In genomic region chr11:99609126-99609525, GRCm38 (mm10) we compare ENCODE assay signal across 20 mouse cellular contexts. TPM values are rescaled to one million over a fixed set of nuclear protein-coding genes. Genes with fewer than 3 reads are reported as not detected.
DNase-seq lines count a peak whose midpoint lies in the region; ATAC-seq and TF ChIP-seq lines count a peak whose summit lies in the region.
"Had no signal": no experiment of that assay in that cellular context is flagged by ENCODE, and none has a peak within 500 bp of the region (broad histone marks: within the 10 kb centered on the region; RNA-seq: fewer than 3 reads in every experiment).

No protein-coding gene starts in this region.

- no peak overlapping the region for H3K27ac ChIP-seq in midbrain, postnatal 0 days (ENCODE audit: low read depth, low read length)
- no peak overlapping the region for H3K27ac ChIP-seq in midbrain, embryonic 13.5 days
- no peak overlapping the region for H3K27ac ChIP-seq in forebrain, embryonic 14.5 days (ENCODE audit: low read depth, low read length)
- H3K27ac ChIP-seq: heart, adult 2 months; midbrain, embryonic 12.5 days; neural tube, embryonic 12.5 days had no signal

- H3K9ac ChIP-seq in midbrain, postnatal 0 days (replicated peaks; ENCODE audit: low read length, poor library complexity, severe bottlenecking), result no peak overlapping the region
- no peak overlapping the region for H3K9ac ChIP-seq in midbrain, embryonic 13.5 days (replicated peaks)
- no peak overlapping the region for H3K9ac ChIP-seq in forebrain, embryonic 14.5 days (ENCODE audit: low read length)
- H3K9ac ChIP-seq: midbrain, embryonic 12.5 days; neural tube, embryonic 12.5 days had no signal

- no peaks in the 10 kb centered on the region for H3K9me3 ChIP-seq in midbrain, postnatal 0 days (ENCODE audit: low read length)
- H3K9me3 ChIP-seq in midbrain, embryonic 13.5 days, result no peaks in the 10 kb centered on the region
- H3K9me3 ChIP-seq in forebrain, embryonic 14.5 days (replicated peaks; ENCODE audit: control insufficient read depth, low read length), result no peaks in the 10 kb centered on the region
- H3K9me3 ChIP-seq: midbrain, embryonic 12.5 days; neural tube, embryonic 12.5 days had no signal

- TF ChIP-seq CTCF in midbrain, postnatal 0 days (IDR thresholded peaks at IDR 0.05), result no peak
- TF ChIP-seq CTCF in lung, adult 2 months (IDR thresholded peaks at IDR 0.05; ENCODE audit: insufficient read depth, low read length), result no peak

- H3K4me2 ChIP-seq in midbrain, postnatal 0 days (ENCODE audit: low read depth, low read length, poor library complexity, severe bottlenecking), result no peak overlapping the region
- no peak overlapping the region for H3K4me2 ChIP-seq in midbrain, embryonic 13.5 days (replicated peaks)
- no peak overlapping the region for H3K4me2 ChIP-seq in forebrain, embryonic 14.5 days (ENCODE audit: low read length)
- H3K4me2 ChIP-seq: midbrain, embryonic 12.5 days; neural tube, embryonic 12.5 days had no signal

- ATAC-seq in midbrain, postnatal 0 days (ENCODE audit: low FRiP score), result no peak
- no peak for ATAC-seq in midbrain, embryonic 13.5 days
- ATAC-seq in forebrain, embryonic 14.5 days, result no peak
- ATAC-seq: intestine, postnatal 0 days had no signal

- H3K27me3 ChIP-seq in midbrain, postnatal 0 days (ENCODE audit: insufficient read depth, low read length), result no peaks in the 10 kb centered on the region
- no peaks in the 10 kb centered on the region for H3K27me3 ChIP-seq in midbrain, embryonic 13.5 days
- no peaks in the 10 kb centered on the region for H3K27me3 ChIP-seq in forebrain, embryonic 14.5 days (replicated peaks; ENCODE audit: control insufficient read depth, insufficient read depth, low read length)
- H3K27me3 ChIP-seq: midbrain, embryonic 12.5 days; neural tube, embryonic 12.5 days had no signal

- no peak for TF ChIP-seq POLR2A in lung, adult 2 months (IDR thresholded peaks at IDR 0.05; ENCODE audit: borderline replicate concordance, extremely low read depth, low read depth, low read length)

- no peak overlapping the region for H3K4me3 ChIP-seq in midbrain, postnatal 0 days (ENCODE audit: low read depth, low read length)
- H3K4me3 ChIP-seq in midbrain, embryonic 13.5 days (replicated peaks), result no peak overlapping the region
- no peak overlapping the region for H3K4me3 ChIP-seq in forebrain, embryonic 14.5 days (ENCODE audit: low read depth, low read length)
- H3K4me3 ChIP-seq in lung, adult 2 months (replicated peaks; ENCODE audit: extremely low read depth, low read depth, low read length), result no peak overlapping the region
- H3K4me3 ChIP-seq: erythroblast, embryonic 14.5 days; heart, adult 2 months; midbrain, embryonic 12.5 days; neural tube, embryonic 12.5 days had no signal

- H3K36me3 ChIP-seq in midbrain, postnatal 0 days (ENCODE audit: insufficient read depth, low read length), result no peaks in the 10 kb centered on the region
- no peaks in the 10 kb centered on the region for H3K36me3 ChIP-seq in midbrain, embryonic 13.5 days
- H3K36me3 ChIP-seq in forebrain, embryonic 14.5 days (ENCODE audit: control insufficient read depth, insufficient read depth, low read length), result no peaks in the 10 kb centered on the region
- H3K36me3 ChIP-seq: midbrain, embryonic 12.5 days; neural tube, embryonic 12.5 days had no signal

- 78% methylated on average over 1 of the region's 1 CpGs for WGBS in midbrain, postnatal 0 days
- 65% methylated on average over 1 of the region's 1 CpGs for WGBS in midbrain, embryonic 13.5 days
- 65% methylated on average over 1 of the region's 1 CpGs for WGBS in forebrain, embryonic 14.5 days
- WGBS in lung, adult 2 months, result 77% methylated on average over 1 of the region's 1 CpGs

- no peaks in the 10 kb centered on the region for H3K4me1 ChIP-seq in midbrain, postnatal 0 days (ENCODE audit: insufficient read depth, low read length)
- no peaks in the 10 kb centered on the region for H3K4me1 ChIP-seq in midbrain, embryonic 13.5 days (replicated peaks)
- no peaks in the 10 kb centered on the region for H3K4me1 ChIP-seq in forebrain, embryonic 14.5 days (ENCODE audit: control insufficient read depth, insufficient read depth, low read length)
- H3K4me1 ChIP-seq in lung, adult 2 months (ENCODE audit: control insufficient read depth, insufficient read depth, low read length), result no peaks in the 10 kb centered on the region
- H3K4me1 ChIP-seq: midbrain, embryonic 12.5 days; neural tube, embryonic 12.5 days had no signal

- peak; percentile 5 for DNase-seq in midbrain, postnatal 0 days (ENCODE audit: low spot score)
- peak; percentile 4 to 25 for DNase-seq in cerebellum, postnatal 14 days
- peak; percentile 52 for DNase-seq in layer of hippocampus, adult 9-11 months
- peak; percentile 20 for DNase-seq in right cerebral cortex, postnatal 25 days
- no peak for DNase-seq in embryo, embryonic 11 days
- no peak for DNase-seq in forebrain, embryonic 14.5 days (ENCODE audit: low spot score)
- no peak for DNase-seq in lung, adult 2 months
- DNase-seq: heart, adult 2 months; heart, postnatal 14 days; kidney, postnatal 4 days; thymus, postnatal 4 days had no signal

RNA-seq across cellular contexts. Expression of gene Gm11937, which starts 0.9 kb away (rescaled TPM):
- total RNA-seq in midbrain, postnatal 0 days (2014; rRNA removed), result not detected in 2 replicates
- not detected in 2 replicates for polyA plus RNA-seq in midbrain, postnatal 0 days (2015; fragmentation: Nextera tagmentation; extraction: Ambion mirVana)
- not detected in 2 replicates for polyA plus RNA-seq in midbrain, embryonic 13.5 days (2015; fragmentation: Nextera tagmentation; extraction: Ambion mirVana)
- not detected in 2 replicates for polyA plus RNA-seq in forebrain, embryonic 14.5 days (2014; fragmentation: Nextera tagmentation; extraction: Ambion mirVana)
- not detected in 2 replicates for polyA plus RNA-seq in lung, adult 2 months (2012; rRNA removed)
- total RNA-seq: gastrocnemius, adult 18-20 months; heart, adult 2 months; heart, postnatal 14 days; liver, adult 2 months; MEL had no signal
- polyA plus RNA-seq: erythroblast, embryonic 14.5 days; heart, adult 2 months; intestine, postnatal 0 days; liver, adult 2 months; midbrain, embryonic 12.5 days; neural tube, embryonic 12.5 days; stomach, embryonic 14.5 days had no signal

RNA-seq across cellular contexts. Expression of gene Krtap2-4, which starts 5.5 kb away (rescaled TPM):
- total RNA-seq in midbrain, postnatal 0 days (2014; rRNA removed), result not detected in 2 replicates
- not detected in 2 replicates for polyA plus RNA-seq in midbrain, postnatal 0 days (2015; fragmentation: Nextera tagmentation; extraction: Ambion mirVana)
- polyA plus RNA-seq in midbrain, embryonic 13.5 days (2015; fragmentation: Nextera tagmentation; extraction: Ambion mirVana), result not detected in 2 replicates
- not detected in 2 replicates for polyA plus RNA-seq in forebrain, embryonic 14.5 days (2014; fragmentation: Nextera tagmentation; extraction: Ambion mirVana)
- not detected in 2 replicates for polyA plus RNA-seq in lung, adult 2 months (2012; rRNA removed)
- total RNA-seq: gastrocnemius, adult 18-20 months; heart, adult 2 months; heart, postnatal 14 days; liver, adult 2 months; MEL had no signal
- polyA plus RNA-seq: erythroblast, embryonic 14.5 days; heart, adult 2 months; intestine, postnatal 0 days; liver, adult 2 months; midbrain, embryonic 12.5 days; neural tube, embryonic 12.5 days; stomach, embryonic 14.5 days had no signal

RNA-seq across cellular contexts. Expression of gene Gm11938, which starts 6.0 kb away (rescaled TPM):
- not detected in 2 replicates for total RNA-seq in midbrain, postnatal 0 days (2014; rRNA removed)
- polyA plus RNA-seq in midbrain, postnatal 0 days (2015; fragmentation: Nextera tagmentation; extraction: Ambion mirVana), result not detected in 2 replicates
- polyA plus RNA-seq in midbrain, embryonic 13.5 days (2015; fragmentation: Nextera tagmentation; extraction: Ambion mirVana), result not detected in 2 replicates
- polyA plus RNA-seq in forebrain, embryonic 14.5 days (2014; fragmentation: Nextera tagmentation; extraction: Ambion mirVana), result not detected in 2 replicates
- not detected in 2 replicates for polyA plus RNA-seq in lung, adult 2 months (2012; rRNA removed)
- total RNA-seq: gastrocnemius, adult 18-20 months; heart, adult 2 months; heart, postnatal 14 days; liver, adult 2 months; MEL had no signal
- polyA plus RNA-seq: erythroblast, embryonic 14.5 days; heart, adult 2 months; intestine, postnatal 0 days; liver, adult 2 months; midbrain, embryonic 12.5 days; neural tube, embryonic 12.5 days; stomach, embryonic 14.5 days had no signal

RNA-seq across cellular contexts. Expression of gene Gm11562, which starts 11.1 kb away (rescaled TPM):
- total RNA-seq in midbrain, postnatal 0 days (2014; rRNA removed), result not detected in 2 replicates
- polyA plus RNA-seq in midbrain, postnatal 0 days (2015; fragmentation: Nextera tagmentation; extraction: Ambion mirVana), result not detected in 2 replicates
- polyA plus RNA-seq in midbrain, embryonic 13.5 days (2015; fragmentation: Nextera tagmentation; extraction: Ambion mirVana), result not detected in 2 replicates
- not detected in 2 replicates for polyA plus RNA-seq in forebrain, embryonic 14.5 days (2014; fragmentation: Nextera tagmentation; extraction: Ambion mirVana)
- not detected in 2 replicates for polyA plus RNA-seq in lung, adult 2 months (2012; rRNA removed)
- total RNA-seq: gastrocnemius, adult 18-20 months; heart, adult 2 months; heart, postnatal 14 days; liver, adult 2 months; MEL had no signal
- polyA plus RNA-seq: erythroblast, embryonic 14.5 days; heart, adult 2 months; intestine, postnatal 0 days; liver, adult 2 months; midbrain, embryonic 12.5 days; neural tube, embryonic 12.5 days; stomach, embryonic 14.5 days had no signal

RNA-seq across cellular contexts. Expression of gene Krtap9-3, which starts 11.2 kb away (rescaled TPM):
- total RNA-seq in midbrain, postnatal 0 days (2014; rRNA removed), result not detected in 2 replicates
- polyA plus RNA-seq in midbrain, postnatal 0 days (2015; fragmentation: Nextera tagmentation; extraction: Ambion mirVana), result not detected in 2 replicates
- polyA plus RNA-seq in midbrain, embryonic 13.5 days (2015; fragmentation: Nextera tagmentation; extraction: Ambion mirVana), result not detected in 2 replicates
- not detected in 2 replicates for polyA plus RNA-seq in forebrain, embryonic 14.5 days (2014; fragmentation: Nextera tagmentation; extraction: Ambion mirVana)
- polyA plus RNA-seq in lung, adult 2 months (2012; rRNA removed), result not detected in 2 replicates
- total RNA-seq: gastrocnemius, adult 18-20 months; heart, adult 2 months; heart, postnatal 14 days; liver, adult 2 months; MEL had no signal
- polyA plus RNA-seq: erythroblast, embryonic 14.5 days; heart, adult 2 months; intestine, postnatal 0 days; liver, adult 2 months; midbrain, embryonic 12.5 days; neural tube, embryonic 12.5 days; stomach, embryonic 14.5 days had no signal

Comparison
In these comparisons a context has a peak if more than half of its experiments do, and no peak if none do; other contexts are left out.
1. DNase-seq: peak in midbrain, postnatal 0 days (single experiment), cerebellum, postnatal 14 days (2 of 2), layer of hippocampus, adult 9-11 months (single experiment) and right cerebral cortex, postnatal 25 days (single experiment); none in embryo, embryonic 11 days (single experiment), forebrain, embryonic 14.5 days (single experiment) and lung, adult 2 months (single experiment).